18 mouse cellular contexts compared by ENCODE assay signal in genomic region chr2:59338926-59339325, GRCm38 (mm10).
DNase-seq lines count a peak whose midpoint lies in the region; TF ChIP-seq lines count a peak whose summit lies in the region.
"Had no signal": no experiment of that assay in that cellular context is flagged by ENCODE, and none has a peak within 500 bp of the region (broad histone marks: within the 10 kb centered on the region; RNA-seq: fewer than 3 reads in every experiment).

No protein-coding gene starts in this region.

- 0 out of 2 replicates have a peak overlapping the region, but pooled peaks have one; percentile 7 for H3K4me3 ChIP-seq in gastrocnemius, adult 2 months
- H3K4me3 ChIP-seq in brown adipose tissue, adult 24 weeks (ENCODE audit: insufficient read depth, low read depth, low read length): no peak overlapping the region
- H3K4me3 ChIP-seq: heart, embryonic 10.5 days; hindbrain, embryonic 15.5 days; liver, embryonic 12.5 days; lung, embryonic 15.5 days; myocyte had no signal

- intact Hi-C loops in gastrocnemius, adult 2 months (cut with DNase I): no loop called here

- H3K27ac ChIP-seq in gastrocnemius, adult 2 months: no peak overlapping the region
- H3K27ac ChIP-seq in brown adipose tissue, adult 24 weeks (replicated peaks; ENCODE audit: low read depth, low read length): 0 out of 2 replicates have a peak overlapping the region, but pooled peaks have one; percentile 1
- H3K27ac ChIP-seq: heart, embryonic 10.5 days; hindbrain, embryonic 15.5 days; liver, embryonic 12.5 days; lung, embryonic 15.5 days had no signal

- peaks cover 2% of the 10 kb centered on the region; the same call in 1 of the 2 replicates for H3K4me1 ChIP-seq in brown adipose tissue, adult 24 weeks (ENCODE audit: control insufficient read depth, insufficient read depth, insufficient read length, low read length)
- H3K4me1 ChIP-seq: hindbrain, embryonic 15.5 days; liver, embryonic 12.5 days; lung, embryonic 15.5 days had no signal

- TF ChIP-seq CTCF in gastrocnemius, adult 2 months (IDR thresholded peaks at IDR 0.05): no peak

- no peak for DNase-seq in gastrocnemius, adult 2 months
- no peak for DNase-seq in gastrocnemius, adult 8-10 months (ENCODE audit: low spot score in 2 of 2)
- DNase-seq in cerebellum, adult 9-11 months: peak; percentile 73
- DNase-seq in naive thymus-derived CD4-positive, alpha-beta T cell, adult 2 months (ENCODE audit: low read depth): peak; percentile 20
- DNase-seq in lung, postnatal 25 days (ENCODE audit: low spot score): no peak
- no peak for DNase-seq in lung, adult 18-20 months
- no peak for DNase-seq in right cerebral cortex, postnatal 10 days (ENCODE audit: low spot score in 2 of 2)
- DNase-seq: adrenal gland, postnatal 25 days; gastrocnemius, postnatal 25 days; heart, postnatal 36 days; midbrain, embryonic 14.5 days; spleen, adult 18-20 months had no signal

Comparison
In these comparisons a context has a peak if more than half of its experiments do, and no peak if none do; other contexts are left out.
1. DNase-seq: peak in cerebellum, adult 9-11 months (single experiment) and naive thymus-derived CD4-positive, alpha-beta T cell, adult 2 months (single experiment); none in gastrocnemius, adult 2 months (single experiment), gastrocnemius, adult 8-10 months (0 of 2), lung, postnatal 25 days (single experiment), lung, adult 18-20 months (0 of 2) and right cerebral cortex, postnatal 10 days (0 of 2).